Mouse (Mus musculus) Patski (cell line): ENCODE measurements around the gene Pgap2. TPM values are rescaled to one million over a fixed set of nuclear protein-coding genes. Genes with fewer than 3 reads are reported as not detected.

ENCODE experiments used
- ATAC-seq: fragments of 100-300 bp; one replicate; pipeline ENCODE4 v1.8.0; 2021
- CTCF ChIA-PET: fragments of 350-600 bp; sonication (Branson Sonifier 250); formaldehyde crosslinking; loops from one replicate; lab custom pipeline; 2022; ENCODE audit warnings: inconsistent platforms; lab: Charles Lee
- POLR2A ChIA-PET: fragments of 350-600 bp; sonication (Branson Sonifier 250); formaldehyde crosslinking; loops from one replicate; lab custom pipeline; 2022; ENCODE audit warnings: antibody characterized with exemption, inconsistent platforms; lab: Charles Lee
- DNase-seq: peaks from one replicate; pipeline ENCODE4 v3.0.0-alpha.2; 2011; ENCODE audit warnings: low read depth, low spot score
- H3K27me3 ChIP-seq: fragments of 371-371 bp; one replicate; pipeline ENCODE4 v1.5.1; 2021
- CTCF ChIP-seq: fragments of 100-300 bp; IDR thresholded peaks from one replicate; pipeline ENCODE4 v1.5.1; 2021
- in situ Hi-C: fragments of 300-500 bp; cut with MboI; formaldehyde crosslinking; loops from 3 replicates; pipeline ENCODE4 v1.11.1; 2018; ENCODE audit warnings: low pct_unique_long_range_greater_than_20kb, mixed read lengths
- polyA plus RNA-seq: library from polyadenylated mRNA; unstranded; gene quantifications from one replicate; pipeline ENCODE4 v1.2.3, GENCODE M21; 2021

The Pgap2 gene
- polyA plus RNA-seq, 1 experiment from 2014 or later, result 33.7 TPM

DNA sequence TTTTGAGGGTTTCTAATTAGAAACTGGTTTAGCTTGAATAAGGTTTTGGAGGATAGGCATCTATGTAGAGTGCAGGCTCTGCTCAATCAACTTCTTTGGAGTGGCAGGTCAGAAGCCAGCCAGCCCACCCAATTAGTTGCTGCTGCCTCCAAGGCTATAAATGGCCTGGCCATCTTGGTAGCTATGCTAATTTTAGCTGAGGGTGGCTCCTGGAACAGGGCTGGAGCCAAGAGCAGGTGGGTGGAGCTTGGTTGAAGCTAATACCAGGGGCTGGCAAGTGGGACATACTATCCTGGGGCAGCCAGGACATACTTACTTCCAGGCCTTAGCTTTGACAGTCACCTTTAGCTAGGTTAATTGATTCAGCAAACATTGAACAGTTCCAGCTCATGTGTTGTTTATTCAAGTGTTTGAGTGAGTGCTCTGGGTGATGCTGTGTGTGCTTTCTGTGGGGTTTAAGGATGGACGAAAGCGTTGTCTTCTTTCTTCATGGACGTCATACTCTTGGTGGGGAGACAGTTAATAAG is 62.5 kb downstream of the Pgap2 start:
- POLR2A ChIA-PET, result no interaction called here

DNA sequence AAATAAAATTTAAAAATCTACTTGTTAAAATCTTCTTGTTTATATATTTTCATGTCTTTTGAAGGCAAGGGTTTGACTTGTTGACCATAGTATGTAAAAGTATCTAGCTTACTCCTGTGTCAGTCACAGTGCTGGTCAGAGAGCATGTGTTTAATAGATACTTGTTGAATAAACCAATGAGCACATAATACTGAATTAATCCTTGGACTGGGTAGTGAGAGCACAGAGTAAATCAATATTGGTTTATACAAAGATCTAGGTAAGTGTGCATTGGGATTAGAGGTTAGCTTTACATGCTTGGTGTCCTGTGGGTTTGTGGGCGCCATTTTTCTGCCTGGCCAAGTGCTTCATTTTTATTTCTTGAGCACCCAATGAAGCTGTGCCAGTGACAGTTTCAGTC is 71.4 kb downstream of the Pgap2 start:
- ATAC-seq (no peak), DNase-seq (no peak)
- CTCF ChIA-PET, result interaction anchor here (1.8 to 3.7 kb wide), 2 partner anchors 12 to 17 kb away, joined by 5 to 11 read pairs; no protein-coding TSS in a partner anchor
- no peak for TF ChIP-seq CTCF
- H3K27me3 ChIP-seq, result no peaks in the 10 kb centered on the region
- in situ Hi-C loops, result no loop called here
- POLR2A ChIA-PET, result no interaction called here

More for the DNA sequence above, 62.5 kb downstream of the Pgap2 start:
- no peak for TF ChIP-seq CTCF
- no peak for DNase-seq
- in situ Hi-C loops, result loop anchor here (25.0 kb wide), 1 partner anchor 415 kb away; the partner anchor contains the start of genes Olfr557 and Trim68
- H3K27me3 ChIP-seq, result no peaks in the 10 kb centered on the region
- no peak for ATAC-seq
- CTCF ChIA-PET, result interaction anchor here (1.4 to 2.1 kb wide), 2 partner anchors 12 to 43 kb away, joined by 4 to 9 read pairs; no protein-coding TSS in a partner anchor

- TF ChIP-seq CTCF, result no peak
- DNase-seq (no peak), ATAC-seq (no peak)
- in situ Hi-C loops, result no loop called here
- POLR2A ChIA-PET, result interaction anchor here (1.4 kb wide), 1 partner anchor 11 kb away, joined by 5 read pairs; no protein-coding TSS in a partner anchor
- CTCF ChIA-PET, result interaction anchor here (1.4 to 3.7 kb wide), 2 partner anchors 11 to 13 kb away, joined by 5 to 11 read pairs; no protein-coding TSS in a partner anchor
- no peaks in the 10 kb centered on the region for H3K27me3 ChIP-seq
These were observed 72.3 kb downstream of the Pgap2 start for GRCm38 (mm10) chr7:102282261-102282660.

Other genes with a start within 250 kb of the Pgap2 start
- 2.4 TPM for gene Il18bp, start 191.5 kb upstream of the Pgap2 start, polyA plus RNA-seq
- 35.8 TPM for gene Rnf121, start 144.7 kb upstream of the Pgap2 start, polyA plus RNA-seq
- 13.1 TPM for gene Xndc1, start 144.7 kb upstream of the Pgap2 start, polyA plus RNA-seq
- gene Xntrpc, start 144.5 kb upstream of the Pgap2 start, polyA plus RNA-seq, result 0.24 TPM
- gene Trpc2, start 127.1 kb upstream of the Pgap2 start, polyA plus RNA-seq, result not detected
- gene Art1, start 108.5 kb upstream of the Pgap2 start, polyA plus RNA-seq, result not detected
- gene Art5, start 100.7 kb upstream of the Pgap2 start, polyA plus RNA-seq, result not detected
- not detected for gene Chrna10, start 93.4 kb upstream of the Pgap2 start, polyA plus RNA-seq
- 40.0 TPM for gene Nup98, start within 50 bp of the Pgap2 start, polyA plus RNA-seq
- gene Rhog, start 45.8 kb downstream of the Pgap2 start, polyA plus RNA-seq, result 43.2 TPM
- gene Stim1, start 57.6 kb downstream of the Pgap2 start, polyA plus RNA-seq, result 47.2 TPM
- gene Rrm1, start 231.5 kb downstream of the Pgap2 start, polyA plus RNA-seq, result 85.9 TPM